Mouse (Mus musculus): ENCODE results near the gene Ppp2r5b. TPM values are rescaled to one million over a fixed set of nuclear protein-coding genes. Genes with fewer than 3 reads are reported as not detected.

Gene Ppp2r5b
- polyA plus RNA-seq, 1 experiment from 2014 or later, result 14.7 TPM

GRCm38 (mm10) chr19:6242281-6242680 lies 6.6 kb upstream of the Ppp2r5b start:
- H3K9me3 ChIP-seq (ENCODE audit: control insufficient read depth, low read length), result no peaks in the 10 kb centered on the region
- peak overlapping the region; percentile 85 for H3K4me3 ChIP-seq (ENCODE audit: low read depth, low read length)
- WGBS, result 0% methylated on average over 4 of the region's 4 CpGs
- no peaks in the 10 kb centered on the region for H3K27me3 ChIP-seq (ENCODE audit: control insufficient read depth, insufficient read depth, low read length)
- peaks cover 13% of the 10 kb centered on the region; the same call in 1 of the 2 replicates for H3K36me3 ChIP-seq (ENCODE audit: control insufficient read depth, insufficient read depth, low read length)
- H3K4me2 ChIP-seq (replicated peaks; ENCODE audit: low read depth), result peak overlapping the region; percentile 90
- peak overlapping the region; percentile 93 for H3K27ac ChIP-seq (replicated peaks)
- H3K9ac ChIP-seq (ENCODE audit: low read length), result peak overlapping the region; percentile 94
- ATAC-seq (ENCODE audit: low FRiP score, low TSS enrichment), result peak; percentile 56
- TF ChIP-seq CTCF (IDR thresholded peaks at IDR 0.05; ENCODE audit: low read depth), result no peak
- TF ChIP-seq EP300 (optimal IDR thresholded peaks at IDR 0.05), result no peak
- no peaks in the 10 kb centered on the region; the same call in 1 of the 2 replicates for H3K4me1 ChIP-seq (replicated peaks; ENCODE audit: control insufficient read depth, insufficient read depth)
- peak; percentile 78 for DNase-seq (ENCODE audit: low spot score)

- peak; percentile 25 for TF ChIP-seq CTCF (IDR thresholded peaks at IDR 0.05; ENCODE audit: low read depth)
- no peak for TF ChIP-seq EP300 (optimal IDR thresholded peaks at IDR 0.05)
- H3K4me1 ChIP-seq (replicated peaks; ENCODE audit: control insufficient read depth, insufficient read depth), result peaks cover under 1% of the 10 kb centered on the region; the same call in 1 of the 2 replicates
- H3K36me3 ChIP-seq (ENCODE audit: control insufficient read depth, insufficient read depth, low read length), result peaks cover 7% of the 10 kb centered on the region; the same call in 1 of the 2 replicates
- DNase-seq (ENCODE audit: low spot score) (peak; percentile 99), ATAC-seq (ENCODE audit: low FRiP score, low TSS enrichment) (peak; percentile 89)
- H3K9me3 ChIP-seq (ENCODE audit: control insufficient read depth, low read length), result no peaks in the 10 kb centered on the region
- WGBS, result under 1% methylated on average over 55 of the region's 55 CpGs
- H3K4me2 ChIP-seq (replicated peaks; ENCODE audit: low read depth), result peak within 1 kb of the TSS; percentile 90
- peak within 1 kb of the TSS; percentile 94 for H3K9ac ChIP-seq (ENCODE audit: low read length)
- H3K27me3 ChIP-seq (ENCODE audit: control insufficient read depth, insufficient read depth, low read length), result no peaks in the 10 kb centered on the region
- peak within 1 kb of the TSS; percentile 85 for H3K4me3 ChIP-seq (ENCODE audit: low read depth, low read length)
- H3K27ac ChIP-seq (replicated peaks), result peak within 1 kb of the TSS; percentile 93
Observed at GRCm38 (mm10) chr19:6241274-6242107, 5.8 kb upstream of the Ppp2r5b start, which contains the start of gene Atg2a. Atg2a (plus strand) TSS chr19:6241668.

GRCm38 (mm10) chr19:6240725-6241124 lies 5.1 kb upstream of the Ppp2r5b start:
- peaks cover 3% of the 10 kb centered on the region; the same call in 1 of the 2 replicates for H3K4me1 ChIP-seq (replicated peaks; ENCODE audit: control insufficient read depth, insufficient read depth)
- 0 out of 2 replicates have a peak overlapping the region, but pooled peaks have one; percentile 1 for H3K4me2 ChIP-seq (replicated peaks; ENCODE audit: low read depth)
- H3K27ac ChIP-seq (replicated peaks), result no peak overlapping the region
- H3K36me3 ChIP-seq (ENCODE audit: control insufficient read depth, insufficient read depth, low read length), result peaks cover 3% of the 10 kb centered on the region; the same call in 1 of the 2 replicates
- 28% methylated on average over 5 of the region's 5 CpGs for WGBS
- no peaks in the 10 kb centered on the region for H3K9me3 ChIP-seq (ENCODE audit: control insufficient read depth, low read length)
- TF ChIP-seq EP300 (optimal IDR thresholded peaks at IDR 0.05) (no peak), CTCF (IDR thresholded peaks at IDR 0.05; ENCODE audit: low read depth) (no peak)
- no peak overlapping the region for H3K9ac ChIP-seq (ENCODE audit: low read length)
- H3K27me3 ChIP-seq (ENCODE audit: control insufficient read depth, insufficient read depth, low read length), result no peaks in the 10 kb centered on the region
- ATAC-seq (ENCODE audit: low FRiP score, low TSS enrichment), result no peak
- DNase-seq (ENCODE audit: low spot score), result no peak
- H3K4me3 ChIP-seq (ENCODE audit: low read depth, low read length), result no peak overlapping the region

- Histone ChIP-seq H3K27me3 (ENCODE audit: control insufficient read depth, insufficient read depth, low read length) (no peaks in the 10 kb centered on the region), H3K4me1 (replicated peaks; ENCODE audit: control insufficient read depth, insufficient read depth) (peaks cover 3% of the 10 kb centered on the region; the same call in 1 of the 2 replicates), H3K36me3 (ENCODE audit: control insufficient read depth, insufficient read depth, low read length) (peaks cover 3% of the 10 kb centered on the region; the same call in 1 of the 2 replicates), H3K9ac (ENCODE audit: low read length) (no peak overlapping the region), H3K27ac (replicated peaks) (0 out of 2 replicates have a peak overlapping the region, but pooled peaks have one; percentile 18), H3K4me3 (ENCODE audit: low read depth, low read length) (no peak overlapping the region), H3K4me2 (replicated peaks; ENCODE audit: low read depth) (no peak overlapping the region), H3K9me3 (ENCODE audit: control insufficient read depth, low read length) (no peaks in the 10 kb centered on the region)
- ATAC-seq (ENCODE audit: low FRiP score, low TSS enrichment), result no peak
- TF ChIP-seq CTCF (IDR thresholded peaks at IDR 0.05; ENCODE audit: low read depth) (no peak), EP300 (optimal IDR thresholded peaks at IDR 0.05) (no peak)
- WGBS, result 39% methylated on average over 1 of the region's 1 CpGs
- DNase-seq (ENCODE audit: low spot score), result no peak
Observed at GRCm38 (mm10) chr19:6240136-6240535, 4.5 kb upstream of the Ppp2r5b start.

- no peak overlapping the region for H3K4me2 ChIP-seq (replicated peaks; ENCODE audit: low read depth)
- no peaks in the 10 kb centered on the region for H3K36me3 ChIP-seq (ENCODE audit: control insufficient read depth, insufficient read depth, low read length)
- DNase-seq (ENCODE audit: low spot score), result no peak
- no peak overlapping the region for H3K9ac ChIP-seq (ENCODE audit: low read length)
- TF ChIP-seq CTCF (IDR thresholded peaks at IDR 0.05; ENCODE audit: low read depth) (no peak), EP300 (optimal IDR thresholded peaks at IDR 0.05) (no peak)
- no peaks in the 10 kb centered on the region for H3K9me3 ChIP-seq (ENCODE audit: control insufficient read depth, low read length)
- H3K4me3 ChIP-seq (ENCODE audit: low read depth, low read length), result no peak overlapping the region
- no peaks in the 10 kb centered on the region for H3K27me3 ChIP-seq (ENCODE audit: control insufficient read depth, insufficient read depth, low read length)
- no peak overlapping the region for H3K27ac ChIP-seq (replicated peaks)
- ATAC-seq (ENCODE audit: low FRiP score, low TSS enrichment), result no peak
- peaks cover 10% of the 10 kb centered on the region; the same call in 1 of the 2 replicates for H3K4me1 ChIP-seq (replicated peaks; ENCODE audit: control insufficient read depth, insufficient read depth)
Observed at GRCm38 (mm10) chr19:6238740-6239139, 3.1 kb upstream of the Ppp2r5b start.

DNA sequence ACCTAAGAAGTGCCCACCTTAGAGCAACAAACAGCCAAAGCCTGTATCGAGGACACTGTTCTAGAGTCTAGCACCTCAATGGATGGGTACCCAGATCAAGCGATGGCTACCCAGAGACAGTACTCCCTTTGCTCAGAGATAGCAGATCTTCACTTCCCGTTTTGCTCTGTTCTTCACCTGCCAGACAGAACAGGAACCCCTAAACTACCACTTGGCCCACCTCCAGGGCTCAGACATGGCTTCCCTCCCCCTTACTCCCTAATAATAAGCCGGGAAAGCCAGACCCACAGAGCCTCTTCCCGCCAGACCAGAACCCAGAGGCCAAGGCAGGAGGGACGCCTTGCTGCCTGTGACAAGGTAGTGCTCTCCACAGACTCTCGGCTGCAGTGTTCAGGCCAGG lies 1.2 kb upstream of the Ppp2r5b start:
- TF ChIP-seq CTCF (IDR thresholded peaks at IDR 0.05; ENCODE audit: low read depth) (no peak), EP300 (optimal IDR thresholded peaks at IDR 0.05) (no peak)
- Histone ChIP-seq H3K4me2 (replicated peaks; ENCODE audit: low read depth) (no peak overlapping the region), H3K36me3 (ENCODE audit: control insufficient read depth, insufficient read depth, low read length) (peaks cover 6% of the 10 kb centered on the region; the same call in 1 of the 2 replicates), H3K9ac (ENCODE audit: low read length) (no peak overlapping the region), H3K4me1 (replicated peaks; ENCODE audit: control insufficient read depth, insufficient read depth) (peaks cover 10% of the 10 kb centered on the region; the same call in 1 of the 2 replicates), H3K4me3 (ENCODE audit: low read depth, low read length) (no peak overlapping the region), H3K9me3 (ENCODE audit: control insufficient read depth, low read length) (no peaks in the 10 kb centered on the region), H3K27ac (replicated peaks) (no peak overlapping the region), H3K27me3 (ENCODE audit: control insufficient read depth, insufficient read depth, low read length) (no peaks in the 10 kb centered on the region)
- DNase-seq (ENCODE audit: low spot score), result no peak
- ATAC-seq (ENCODE audit: low FRiP score, low TSS enrichment), result no peak
- WGBS, result 72% methylated on average over 7 of the region's 7 CpGs

All from stomach, postnatal 0 days (tissue).